Mouse (Mus musculus): ENCODE data around the gene Adcy5.

Gene Adcy5

GRCm38 (mm10) chr16:35156832-35157231 is 2.2 kb downstream of the Adcy5 start:
- no peak for DNase-seq

DNA sequence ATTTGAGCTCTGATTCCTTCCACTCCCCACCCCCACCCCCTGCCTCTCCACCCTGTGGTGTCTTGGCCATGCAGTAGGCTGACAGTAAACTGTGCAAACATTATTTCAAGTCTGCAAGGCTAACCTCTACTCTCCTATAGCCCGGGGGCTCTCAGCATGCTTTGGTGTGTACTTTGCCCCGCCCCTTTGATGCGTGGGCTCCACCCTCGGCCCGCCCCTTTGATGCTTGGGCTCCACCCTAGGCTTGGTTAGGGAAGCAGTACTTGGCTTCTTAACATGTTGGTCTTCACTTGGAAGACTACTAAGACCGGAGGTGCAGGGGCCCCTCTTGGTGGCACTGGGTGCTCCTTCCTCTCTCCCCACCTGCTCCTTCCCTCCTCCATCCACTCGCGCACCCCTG is 4.9 kb downstream of the Adcy5 start:
- no peak for DNase-seq

- DNase-seq, result no peak
Measured at GRCm38 (mm10) chr16:35159991-35160390, 5.3 kb downstream of the Adcy5 start.

DNA sequence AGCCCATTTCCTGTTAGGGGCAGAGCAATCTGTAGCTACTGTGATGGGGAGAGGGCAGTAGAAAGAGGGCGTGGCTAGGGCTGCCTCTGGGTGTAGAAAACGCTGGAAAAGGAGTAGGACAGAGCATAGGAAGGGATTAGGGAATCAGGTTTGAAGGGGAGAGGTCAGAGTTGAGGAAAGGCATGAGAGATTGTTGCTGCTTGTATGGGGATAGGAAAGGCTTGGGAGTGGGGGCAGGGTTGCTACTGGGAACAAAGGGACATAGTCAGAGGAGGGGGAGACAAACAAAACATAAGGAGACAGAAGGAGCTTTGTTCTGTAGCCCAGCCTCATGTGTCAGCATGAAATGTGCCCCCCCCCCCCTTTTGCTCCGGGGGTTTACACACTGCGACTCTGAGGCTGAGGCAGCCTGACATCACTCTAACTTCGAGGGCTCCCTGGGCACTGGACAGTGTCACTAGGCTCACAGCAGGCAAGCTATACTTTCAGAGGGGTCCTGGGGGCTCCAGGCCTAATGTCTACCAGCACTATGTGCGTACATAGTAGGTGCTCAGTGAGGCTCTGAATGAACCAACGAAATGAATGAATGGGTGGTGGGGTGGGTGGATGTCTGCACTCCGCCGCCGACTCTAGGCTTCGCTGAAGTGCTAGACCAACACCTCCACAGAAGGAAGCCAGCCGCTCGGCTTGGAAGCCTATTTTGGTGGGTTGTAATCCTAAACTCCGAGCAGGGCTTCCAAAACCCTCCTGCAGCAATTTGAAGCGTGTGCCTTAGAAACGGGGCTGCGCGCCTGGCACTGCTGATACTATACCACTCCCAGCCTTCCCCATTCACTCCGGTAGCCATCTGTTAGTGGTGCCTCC is 9.9 kb downstream of the Adcy5 start:
- DNase-seq, result no peak

GRCm38 (mm10) chr16:35165361-35165760 is 10.7 kb downstream of the Adcy5 start:
- no peak for DNase-seq

- no peak for DNase-seq
Measured at GRCm38 (mm10) chr16:35165788-35166187, 11.1 kb downstream of the Adcy5 start.

- DNase-seq, result no peak
Measured at GRCm38 (mm10) chr16:35169431-35169830, 14.8 kb downstream of the Adcy5 start.

DNA sequence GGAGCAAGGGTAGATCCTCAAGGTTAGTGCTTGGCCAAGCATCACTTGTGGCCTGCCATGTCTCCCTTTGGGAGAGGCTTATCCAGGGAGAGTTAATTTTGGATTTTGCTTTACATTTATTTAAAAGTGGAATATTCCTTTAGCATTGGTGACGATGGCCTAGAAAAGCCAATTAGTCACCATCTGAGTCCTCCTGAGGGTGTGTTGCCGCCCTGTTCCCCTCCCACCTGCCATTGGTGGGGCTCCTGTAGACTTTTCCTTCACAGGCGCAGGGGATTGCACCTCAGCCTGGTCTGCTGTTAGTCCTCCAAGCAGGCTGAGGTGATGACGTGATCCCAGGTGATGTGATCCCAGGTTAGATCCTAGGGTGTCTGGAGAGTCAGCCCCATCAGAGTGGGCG is 17.5 kb downstream of the Adcy5 start:
- no peak for DNase-seq

DNA sequence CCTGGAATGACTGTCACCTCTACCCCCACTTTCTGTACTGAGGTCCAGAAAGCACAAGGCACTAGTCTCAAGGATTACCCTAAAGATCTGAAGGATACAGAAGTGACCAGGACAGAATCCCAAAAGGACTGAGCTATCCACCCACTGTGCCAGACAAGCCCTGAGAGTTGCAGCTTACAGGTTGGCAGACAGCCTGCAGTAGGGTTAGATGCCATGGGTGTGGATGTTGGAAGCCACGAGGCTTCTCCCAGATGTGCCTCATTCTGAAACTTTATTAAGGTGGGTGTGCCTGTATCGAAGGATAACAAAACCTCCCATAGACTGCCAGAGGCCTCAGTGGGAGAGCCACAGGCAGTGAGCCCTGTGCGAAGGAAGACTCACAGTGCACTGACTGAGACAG is 23.8 kb downstream of the Adcy5 start:
- DNase-seq, result no peak

- peak; percentile 57 for DNase-seq
Measured at GRCm38 (mm10) chr16:35179082-35179481, 24.4 kb downstream of the Adcy5 start.

GRCm38 (mm10) chr16:35183161-35183560 is 28.5 kb downstream of the Adcy5 start:
- no peak for DNase-seq

GRCm38 (mm10) chr16:35188111-35188510 is 33.4 kb downstream of the Adcy5 start:
- no peak for DNase-seq

DNA sequence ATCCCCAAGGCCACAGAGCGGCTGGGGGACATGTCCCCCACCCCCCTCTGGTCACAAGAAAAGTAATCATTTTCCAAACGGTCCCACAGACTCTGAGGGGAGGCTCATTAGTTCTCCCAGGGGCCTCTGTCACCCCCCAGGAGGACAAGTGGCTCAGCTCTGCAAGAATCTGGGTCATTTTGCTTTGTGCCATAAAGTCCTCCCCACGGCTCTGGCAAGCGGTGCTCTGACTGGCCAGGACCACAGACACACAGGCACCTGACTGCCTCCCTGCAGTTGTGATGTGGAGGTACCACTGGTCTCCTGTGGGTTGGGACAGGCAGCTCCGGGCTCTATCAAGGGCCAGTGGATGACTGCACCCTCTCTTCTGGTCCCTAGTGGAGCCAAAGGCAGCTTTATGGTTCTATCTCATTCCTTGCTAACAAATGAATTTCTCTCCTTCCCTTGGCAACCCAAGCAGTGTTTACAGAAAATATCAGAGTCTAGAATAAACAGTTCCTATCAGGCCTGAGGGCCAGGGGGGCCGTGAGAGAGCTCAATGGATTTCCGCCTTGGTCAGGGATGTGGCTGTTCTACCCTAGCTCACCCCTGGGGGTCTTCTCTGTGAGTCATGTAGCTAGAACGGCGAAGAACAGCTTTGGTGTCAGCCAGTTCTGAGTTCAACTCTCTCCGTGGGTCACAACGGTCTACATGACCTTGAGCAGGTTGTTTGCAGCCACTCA is 34.9 kb downstream of the Adcy5 start:
- DNase-seq, result no peak

GRCm38 (mm10) chr16:35190777-35191176 is 36.1 kb downstream of the Adcy5 start:
- no peak for DNase-seq

DNA sequence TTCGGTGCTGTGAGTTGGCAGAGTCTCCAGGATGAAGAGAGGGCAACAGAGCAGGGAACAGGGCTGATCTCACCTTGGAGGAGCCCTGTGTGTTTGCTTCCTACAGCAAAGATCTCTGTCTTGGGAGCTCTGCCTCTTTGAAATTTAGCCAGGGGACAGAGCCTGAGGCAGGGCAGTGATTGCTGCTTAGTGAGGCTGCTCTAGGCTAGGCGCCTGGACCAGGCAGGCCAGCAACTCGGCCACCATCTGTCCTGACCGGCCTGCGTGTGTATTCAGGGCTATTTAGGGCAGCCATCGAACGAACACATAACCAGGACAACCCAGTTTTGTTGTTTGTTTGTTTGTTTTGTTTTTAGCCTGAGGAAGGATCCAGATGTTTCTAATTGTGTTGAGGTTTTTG is 36.6 kb downstream of the Adcy5 start:
- no peak for DNase-seq

DNA sequence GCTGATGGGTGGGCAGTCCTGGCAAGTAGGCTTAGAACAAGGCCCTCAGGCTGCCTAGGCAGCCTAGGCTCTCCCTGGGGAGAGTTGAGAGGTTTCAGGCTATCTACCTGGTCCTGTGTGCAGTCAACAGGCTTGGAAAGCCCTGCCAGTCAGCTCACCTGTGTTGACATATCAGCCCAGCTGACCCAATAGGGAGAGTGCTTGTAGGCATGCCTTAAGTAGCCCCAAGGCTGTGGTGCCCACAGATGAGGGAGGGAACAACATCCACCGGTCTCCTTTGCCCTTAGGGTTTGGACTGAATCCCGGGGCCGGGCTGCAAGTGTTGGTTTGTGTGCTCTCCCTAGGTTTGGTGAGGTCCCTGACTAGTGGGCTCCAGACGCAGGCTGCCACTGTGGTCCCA is 37.8 kb downstream of the Adcy5 start:
- peak; percentile 78 for DNase-seq

DNA sequence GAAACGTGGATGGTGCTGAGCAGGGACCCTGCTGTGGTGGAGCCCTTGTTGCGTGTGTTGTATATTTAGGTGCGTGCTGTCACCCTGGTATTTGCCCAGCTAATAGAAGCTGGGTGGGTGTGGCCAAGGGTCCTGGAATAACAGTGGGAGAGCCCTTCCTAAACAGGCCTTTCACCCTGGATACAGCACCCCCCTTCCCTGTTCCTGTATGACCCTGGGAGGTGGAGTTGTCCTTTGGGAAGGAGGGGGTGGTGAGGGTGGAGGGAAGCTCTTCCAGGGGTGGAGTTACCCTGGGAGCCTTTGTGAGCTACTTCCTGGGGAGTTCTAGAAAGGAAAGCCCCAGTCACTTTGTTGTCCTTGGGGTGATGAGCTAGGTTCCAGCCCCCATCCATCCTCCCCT is 38.7 kb downstream of the Adcy5 start:
- DNase-seq, result no peak

- DNase-seq, result peak; percentile 73
Measured at GRCm38 (mm10) chr16:35199721-35200431, 45.2 kb downstream of the Adcy5 start.

DNA sequence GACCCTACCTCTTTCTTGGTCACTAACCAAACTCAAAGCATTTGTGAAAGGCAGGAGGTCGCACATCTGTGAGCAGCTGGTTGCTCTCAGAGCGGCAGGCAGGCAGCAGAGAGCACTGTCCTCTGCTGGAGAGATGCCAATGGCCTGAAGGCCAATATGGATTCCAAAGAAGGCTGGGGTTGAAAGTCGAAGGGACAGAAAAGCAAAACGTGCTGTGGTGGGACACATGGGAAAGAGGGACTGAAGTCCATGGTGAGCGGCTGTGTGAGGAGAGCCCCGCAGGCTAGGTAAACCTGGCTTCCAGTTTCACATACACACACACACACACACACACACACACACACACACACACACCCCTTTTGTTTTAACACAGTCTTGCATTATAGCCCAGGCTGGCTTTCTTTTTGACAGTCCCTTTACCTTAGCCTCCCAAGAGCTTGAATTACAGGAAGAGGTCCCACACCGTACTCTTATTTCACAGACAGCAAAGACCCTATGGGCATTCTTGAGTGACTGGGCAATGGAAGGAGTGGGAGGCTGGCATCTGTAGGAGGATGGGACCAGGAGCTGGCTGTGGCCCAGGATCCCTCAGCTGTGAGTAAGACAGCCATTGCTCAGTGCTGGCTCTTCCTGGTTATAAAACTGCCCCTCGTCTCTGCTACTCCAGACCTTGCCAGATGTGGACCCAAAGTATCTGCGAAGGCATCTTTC is 45.9 kb downstream of the Adcy5 start:
- DNase-seq, result peak; percentile 43

- DNase-seq, result no peak
Measured at GRCm38 (mm10) chr16:35201281-35201680, 46.6 kb downstream of the Adcy5 start.

DNA sequence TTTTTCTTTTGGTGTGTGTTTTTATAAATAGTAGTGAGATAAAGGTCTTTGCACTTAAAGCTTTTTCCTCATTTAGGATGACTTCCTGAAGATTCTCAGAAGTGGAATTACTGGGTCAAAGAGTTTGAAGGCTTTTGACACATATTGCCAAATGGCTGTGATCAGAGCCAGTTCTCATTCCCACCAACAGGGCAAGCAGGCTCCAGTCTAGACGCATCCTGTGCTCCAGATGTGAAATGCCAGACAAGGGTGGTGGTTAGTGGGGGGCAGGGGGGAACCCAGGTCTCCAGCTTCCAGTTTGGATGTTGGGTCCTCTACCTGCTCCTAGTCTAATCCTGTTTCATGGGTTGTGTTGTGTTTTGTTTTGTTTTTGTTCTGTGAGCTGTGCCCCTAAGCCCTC is 48.8 kb downstream of the Adcy5 start:
- no peak for DNase-seq

DNA sequence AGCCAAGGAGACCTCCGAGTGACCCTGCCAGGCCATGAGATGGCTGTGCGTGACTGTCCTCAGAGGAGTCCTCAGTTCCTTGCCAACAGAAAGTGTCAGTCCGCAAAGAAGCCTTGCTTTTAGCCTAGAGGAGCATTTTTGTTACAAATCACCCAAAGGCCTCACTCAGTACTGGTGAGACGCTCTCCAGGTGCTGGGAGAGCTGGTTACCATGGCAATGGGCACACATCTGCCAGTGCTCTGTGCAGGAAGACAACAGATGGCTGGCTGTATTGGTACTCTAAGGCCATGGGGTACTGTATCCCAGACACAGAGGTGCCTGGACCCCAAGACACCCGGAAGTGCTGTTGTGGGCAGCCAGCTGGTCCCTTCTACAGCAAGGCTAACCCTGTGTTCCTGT is 51.0 kb downstream of the Adcy5 start:
- no peak for DNase-seq

- DNase-seq, result no peak
Measured at GRCm38 (mm10) chr16:35206426-35206825, 51.7 kb downstream of the Adcy5 start.
